Mouse (Mus musculus) bone marrow, adult 2 months (tissue): ENCODE measurements at regions not wholly inside any gene's neighbourhood (a gene's known extent, or its start where the extent isn't known, plus 50 kb on each side); places are given as distances from the start of the nearest gene placed in this dataset.

Source experiments
- CTCF ChIP-seq: fragments of 200-500 bp; IDR thresholded peaks from 2 replicates; pipeline ENCODE4 v1.5.1; 2011; ENCODE audit warnings: low read length, control low read depth; ENCODE audit not compliant: control insufficient read depth, insufficient read depth
- POLR2A ChIP-seq: fragments of 200-500 bp; IDR thresholded peaks from 2 replicates; pipeline ENCODE4 v1.6.1; 2011; ENCODE audit warnings: low read depth, mild to moderate bottlenecking, control low read depth, low read length, borderline replicate concordance; ENCODE audit not compliant: control insufficient read depth

GRCm38 (mm10) chr1:137955993-137956392 lies 219.5 kb downstream of the Ptprc start:
- TF ChIP-seq CTCF (no peak), POLR2A (no peak)
